Mouse (Mus musculus): Measurements from ENCODE around the gene Ubtd2.

Ubtd2 gene

DNA sequence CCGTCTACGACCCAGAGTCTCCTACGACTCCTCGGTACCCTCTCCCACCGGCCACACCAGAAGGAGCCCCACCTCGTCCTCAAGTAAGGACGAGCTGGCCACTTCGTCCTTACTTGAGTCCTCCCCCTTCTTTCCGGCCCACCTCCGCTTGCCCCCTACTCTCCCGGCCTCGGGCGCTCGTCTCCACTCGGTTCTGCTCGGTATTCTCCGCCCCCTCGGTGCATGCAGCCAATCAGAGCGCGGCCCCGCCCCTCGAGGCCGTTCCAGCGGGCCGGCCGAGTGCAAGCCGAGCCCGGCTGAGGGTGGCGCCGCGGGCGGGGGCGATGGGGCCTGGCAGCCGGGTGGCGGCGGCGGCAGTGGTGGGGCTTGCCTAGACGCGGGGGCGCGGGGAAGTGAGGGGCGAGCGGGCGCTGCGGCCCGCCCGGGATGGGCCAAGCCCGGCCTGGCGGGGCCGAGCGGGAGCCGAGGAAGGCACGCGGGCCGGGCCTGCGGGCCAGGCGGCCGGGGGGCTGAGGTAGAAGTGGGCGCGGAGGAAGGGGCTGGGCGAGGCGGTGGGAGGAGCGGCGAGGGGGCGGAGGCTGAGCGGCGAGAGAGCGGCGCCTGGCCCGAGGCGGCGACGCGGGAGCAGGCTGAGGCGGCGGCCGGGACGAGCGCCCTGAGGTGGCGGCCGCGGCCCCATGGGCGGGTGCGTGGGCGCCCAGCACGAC lies at the start of gene Ubtd2:
Ubtd2 (plus strand) TSS at position 571 of the 707 bp plus-strand sequence.
- CTCF ChIA-PET: interaction anchor here in 2 of 4 experiments (0.5 to 1.2 kb wide), 2 partner anchors 155 to 840 kb away, joined by 3 to 4 read pairs; partner anchors contain the start of gene Hbq1a (in 1 of the 2)
- POLR2A ChIA-PET: interaction anchor here in 2 of 4 experiments (1.1 to 2.5 kb wide), 4 partner anchors 23 to 110 kb away, joined by 3 to 12 read pairs (median 3); no protein-coding TSS in a partner anchor

DNA sequence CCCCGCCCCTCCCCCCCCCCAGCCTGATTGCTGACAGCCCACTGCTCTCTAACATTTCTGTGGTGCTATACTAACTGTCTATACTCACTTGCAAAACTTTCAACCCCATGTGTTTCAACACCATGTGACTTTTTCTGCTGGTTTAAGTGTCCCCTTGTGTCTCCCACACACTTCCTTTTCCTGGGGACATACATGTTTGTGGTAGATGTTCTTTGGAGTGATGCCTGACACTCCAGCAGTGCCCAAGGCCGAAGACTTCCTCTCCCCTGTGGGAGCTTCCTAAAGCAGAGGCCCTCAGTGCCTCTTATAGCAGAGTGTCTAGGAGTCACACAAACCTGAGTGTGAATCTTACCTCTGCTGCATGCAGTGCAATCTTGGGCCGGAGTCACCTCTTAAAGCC lies 47.3 kb upstream of the Ubtd2 start:
- CTCF ChIA-PET: no interaction called here
- POLR2A ChIA-PET: interaction anchor here in 1 of 4 experiments (1.8 kb wide), 1 partner anchor 10 kb away, joined by 6 read pairs; no protein-coding TSS in a partner anchor

DNA sequence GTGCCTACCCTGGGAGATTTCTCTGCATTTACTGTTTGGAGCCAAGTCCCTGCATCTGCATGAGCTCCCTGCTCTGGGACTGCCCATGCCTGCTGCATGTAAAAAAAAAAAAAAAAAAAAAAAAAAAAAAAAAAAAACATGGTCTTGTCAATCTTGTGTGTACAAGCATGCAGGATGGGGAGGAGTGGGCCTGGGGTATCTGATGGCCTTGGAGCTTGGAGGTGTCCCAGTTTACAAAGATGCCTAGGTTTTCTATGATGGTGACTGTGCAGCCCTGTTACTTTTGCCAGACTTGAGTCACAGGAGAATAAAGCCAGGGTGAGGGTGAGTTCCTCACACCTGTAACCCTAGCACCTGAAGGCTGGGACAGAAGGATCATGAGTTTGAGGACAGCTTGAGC lies 46.1 kb upstream of the Ubtd2 start:
- ChIA-PET POLR2A (interaction anchor here in 3 of 4 experiments (0.6 to 1.8 kb wide), 6 partner anchors 8 to 226 kb away, joined by 3 to 7 read pairs (median 6); no protein-coding TSS in a partner anchor), CTCF (interaction anchor here in 2 of 4 experiments (0.6 to 0.7 kb wide), 3 partner anchors 88 to 610 kb away, joined by 4 to 6 read pairs (median 4); no protein-coding TSS in a partner anchor)

DNA sequence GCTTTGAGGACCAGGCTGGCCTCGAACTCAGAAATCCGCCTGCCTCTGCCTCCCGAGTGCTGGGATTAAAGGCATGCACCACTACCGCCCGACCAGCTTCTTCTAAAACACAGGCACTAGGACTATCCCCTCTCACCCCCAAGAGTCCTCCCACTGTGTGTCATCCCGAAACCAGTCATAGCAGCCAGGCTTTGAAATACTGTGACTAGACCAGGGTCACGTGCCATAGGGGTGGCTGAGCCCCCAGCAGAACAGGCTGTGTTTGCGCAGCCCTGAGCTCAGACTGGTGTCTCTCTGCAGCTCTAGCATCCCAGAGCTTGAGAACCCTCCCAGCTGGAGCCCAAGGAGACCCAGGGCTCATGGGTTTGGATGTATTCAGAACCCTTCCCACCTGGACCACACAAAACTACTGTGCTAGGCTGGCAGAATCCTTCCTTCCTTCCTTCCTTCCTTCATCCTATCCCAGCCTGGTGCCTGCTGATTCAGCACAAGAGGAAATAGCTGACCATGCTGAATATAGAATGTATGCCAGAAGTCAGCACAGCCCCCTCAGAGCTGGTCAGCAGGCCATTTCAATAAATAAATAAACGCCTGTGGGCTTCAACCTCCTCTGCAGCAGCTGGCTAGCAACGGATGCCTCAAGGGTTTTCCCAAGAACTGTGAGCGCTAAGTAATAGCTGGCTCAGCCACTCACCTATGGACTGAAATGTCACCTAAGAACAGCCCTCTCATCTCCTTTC lies 45.2 kb upstream of the Ubtd2 start:
- ChIA-PET POLR2A (interaction anchor here in 2 of 4 experiments (0.6 to 1.2 kb wide), 5 partner anchors 11 to 222 kb away, joined by 3 to 6 read pairs (median 3); no protein-coding TSS in a partner anchor), CTCF (no interaction called here)

DNA sequence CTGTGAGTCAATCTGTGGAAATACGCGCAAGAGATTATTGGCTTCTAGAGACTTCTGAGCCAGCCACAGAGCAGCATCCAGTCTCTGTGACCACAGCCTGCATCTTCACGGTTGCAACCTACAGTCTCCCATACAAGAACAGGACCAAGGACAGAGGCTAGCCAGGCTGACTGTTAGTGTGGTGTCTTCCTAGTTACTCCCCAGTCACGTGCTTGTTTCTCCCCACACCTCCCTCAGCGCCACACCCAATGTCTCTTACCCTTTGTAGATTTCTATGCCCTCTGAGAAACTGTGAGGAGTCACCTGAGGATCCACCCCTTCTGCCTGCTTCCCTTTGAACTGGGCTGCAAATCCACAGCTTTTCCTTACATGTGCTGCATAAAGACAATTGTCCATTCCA lies 35.2 kb upstream of the Ubtd2 start:
- POLR2A ChIA-PET: interaction anchor here in 1 of 4 experiments (0.9 kb wide), 1 partner anchor 34 kb away, joined by 3 read pairs; no protein-coding TSS in a partner anchor
- CTCF ChIA-PET: no interaction called here

DNA sequence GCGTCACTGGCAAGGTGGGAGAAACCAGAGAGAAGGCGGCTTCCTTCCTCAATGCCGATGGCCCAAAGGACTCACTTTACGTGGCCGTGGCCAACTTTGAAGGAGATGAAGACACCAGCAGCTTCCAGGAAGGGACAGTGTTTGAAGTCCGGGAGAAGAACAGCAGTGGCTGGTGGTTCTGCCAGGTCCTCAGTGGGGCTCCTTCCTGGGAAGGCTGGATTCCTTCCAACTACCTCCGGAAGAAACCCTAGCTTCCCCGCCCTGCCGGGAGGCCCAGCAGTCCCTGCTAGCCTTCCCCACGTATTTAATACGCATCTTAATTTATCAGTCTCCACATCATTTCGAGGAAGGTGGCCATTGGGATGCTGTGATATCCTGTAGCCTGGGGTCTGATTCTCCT lies 31.9 kb upstream of the Ubtd2 start:
- ChIA-PET POLR2A (no interaction called here), CTCF (no interaction called here)

DNA sequence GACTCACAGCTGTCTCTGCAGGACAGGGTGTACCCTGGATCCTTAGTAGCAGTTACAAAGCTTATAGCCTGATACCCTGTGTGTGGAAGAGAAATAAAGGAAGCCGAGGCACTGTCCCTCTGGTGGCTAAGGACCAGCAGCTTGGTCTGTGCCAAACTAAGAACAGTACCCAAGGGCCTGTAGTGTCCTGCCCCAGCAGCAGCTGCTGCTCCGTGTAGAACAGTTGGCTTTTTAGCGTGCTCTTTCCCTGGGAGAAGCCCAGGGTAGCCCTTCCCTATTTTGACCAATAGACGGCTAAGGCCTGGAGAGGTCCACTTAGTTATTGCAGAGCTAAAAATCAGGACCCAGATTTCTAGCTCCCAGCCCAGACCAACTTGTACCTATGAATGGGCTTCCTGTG lies 30.6 kb upstream of the Ubtd2 start:
- ChIA-PET CTCF (no interaction called here), POLR2A (interaction anchor here in 1 of 4 experiments (1.0 to 1.2 kb wide), 2 partner anchors 26 to 41 kb away, joined by 3 to 4 read pairs; no protein-coding TSS in a partner anchor)

DNA sequence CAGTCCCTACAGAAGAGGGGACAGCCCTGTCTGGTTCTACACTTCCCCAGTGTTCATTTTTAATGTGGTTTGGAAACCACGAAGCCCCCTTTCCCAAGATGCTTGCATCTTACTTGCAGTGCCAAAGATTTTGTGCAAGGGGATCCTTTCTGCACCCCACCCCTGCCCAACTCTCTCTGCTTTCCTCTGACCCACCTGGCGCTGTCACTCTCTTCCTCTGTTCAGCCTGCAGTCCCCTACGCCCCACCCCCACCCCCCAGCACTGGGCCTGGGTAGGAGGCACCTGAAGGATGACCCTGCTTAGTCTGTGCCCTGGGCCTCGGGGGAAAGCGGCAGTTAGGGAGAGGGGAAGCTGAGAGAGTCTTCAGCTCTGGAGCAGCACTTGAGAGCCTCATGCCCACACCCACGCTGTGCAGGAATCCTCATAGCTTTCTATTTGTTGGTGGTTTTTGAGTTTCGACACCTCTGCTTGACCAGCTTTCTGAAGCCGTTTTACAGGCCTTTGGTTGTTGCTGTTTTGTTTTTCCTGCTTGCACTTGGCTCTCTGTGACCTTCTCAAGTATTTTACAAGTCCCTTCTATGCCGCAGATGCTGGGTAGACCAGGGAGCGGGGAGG lies 30.0 kb upstream of the Ubtd2 start:
- ChIA-PET CTCF (interaction anchor here in 1 of 4 experiments (0.6 kb wide), 1 partner anchor 238 kb away, joined by 3 read pairs; no protein-coding TSS in a partner anchor), POLR2A (interaction anchor here in 2 of 4 experiments (0.7 to 1.2 kb wide), 3 partner anchors 26 to 54 kb away, joined by 3 to 4 read pairs (median 3); no protein-coding TSS in a partner anchor)

DNA sequence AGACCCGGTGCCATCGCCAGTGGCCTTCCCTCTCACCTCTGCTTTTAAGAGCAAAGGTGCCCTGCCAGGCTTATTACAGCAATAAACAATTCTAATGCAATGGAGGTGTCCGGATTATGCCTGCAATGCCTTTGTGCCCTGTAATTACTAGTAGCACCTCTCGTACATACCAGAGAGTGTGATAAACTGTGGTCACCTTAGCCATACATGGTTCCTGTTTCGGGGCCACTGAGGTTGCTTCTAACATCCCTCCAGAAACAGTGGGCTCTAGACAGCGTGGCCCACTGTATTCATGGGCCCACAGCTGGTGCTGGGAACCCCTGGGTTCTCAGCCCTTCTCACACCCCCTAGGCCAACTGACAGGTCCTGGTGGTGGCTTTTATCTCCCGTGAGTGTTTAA lies 27.6 kb upstream of the Ubtd2 start:
- POLR2A ChIA-PET: no interaction called here
- CTCF ChIA-PET: no interaction called here

DNA sequence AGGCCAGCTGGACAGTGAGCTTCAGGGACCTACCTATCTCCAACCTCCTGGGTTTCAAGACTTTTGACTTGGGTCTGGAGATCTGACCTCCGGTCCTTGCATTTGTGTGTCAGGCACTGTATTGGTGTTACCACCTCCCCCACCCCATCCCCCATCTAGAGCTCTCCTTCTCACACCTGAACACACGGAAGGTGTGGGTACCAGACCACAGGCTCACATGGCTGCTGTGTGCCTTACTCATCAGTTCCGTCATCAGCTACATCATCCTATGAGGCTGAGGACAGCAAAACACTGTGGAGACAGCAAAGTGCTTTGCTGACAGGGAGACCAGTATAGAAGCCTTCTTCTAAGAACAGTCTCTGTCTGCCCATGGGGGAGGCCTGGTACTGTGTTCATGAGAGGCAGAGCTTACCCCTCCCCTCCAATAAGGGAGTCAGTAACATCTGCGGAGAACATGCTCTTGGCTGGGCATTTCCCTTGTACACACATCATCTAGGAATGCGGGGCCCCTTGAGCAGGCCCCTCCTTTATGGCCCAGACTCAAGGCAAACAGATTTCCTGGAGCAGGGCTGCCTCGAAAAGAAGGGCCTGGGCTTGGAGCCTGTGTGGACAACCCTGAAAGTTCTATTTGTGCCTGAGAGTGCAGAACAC lies 19.6 kb upstream of the Ubtd2 start:
- ChIA-PET CTCF (no interaction called here), POLR2A (interaction anchor here in 1 of 4 experiments (0.6 kb wide), 1 partner anchor 168 kb away, joined by 3 read pairs; no protein-coding TSS in a partner anchor)

DNA sequence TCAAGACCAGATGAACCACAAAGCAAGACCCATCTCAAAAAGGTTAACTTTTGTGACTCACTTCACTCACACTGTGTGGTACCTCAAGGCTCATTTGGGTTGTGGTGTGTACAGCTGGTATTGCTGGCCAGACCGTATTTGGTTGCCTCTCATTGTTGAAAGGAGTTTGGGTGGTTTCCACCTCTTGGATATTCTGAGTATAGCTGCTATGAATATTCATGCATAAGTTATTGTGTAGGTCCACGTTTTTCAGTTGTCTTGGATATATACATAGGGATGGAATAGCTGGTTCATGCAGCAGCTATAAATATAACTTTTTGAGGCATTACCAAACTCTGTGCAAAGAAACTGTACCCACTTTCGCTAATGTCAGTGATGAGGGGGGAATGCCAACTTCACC lies 12.6 kb upstream of the Ubtd2 start:
- ChIA-PET CTCF (no interaction called here), POLR2A (interaction anchor here in 1 of 4 experiments (0.6 to 0.8 kb wide), 2 partner anchors 25 to 119 kb away, joined by 3 to 6 read pairs; no protein-coding TSS in a partner anchor)

DNA sequence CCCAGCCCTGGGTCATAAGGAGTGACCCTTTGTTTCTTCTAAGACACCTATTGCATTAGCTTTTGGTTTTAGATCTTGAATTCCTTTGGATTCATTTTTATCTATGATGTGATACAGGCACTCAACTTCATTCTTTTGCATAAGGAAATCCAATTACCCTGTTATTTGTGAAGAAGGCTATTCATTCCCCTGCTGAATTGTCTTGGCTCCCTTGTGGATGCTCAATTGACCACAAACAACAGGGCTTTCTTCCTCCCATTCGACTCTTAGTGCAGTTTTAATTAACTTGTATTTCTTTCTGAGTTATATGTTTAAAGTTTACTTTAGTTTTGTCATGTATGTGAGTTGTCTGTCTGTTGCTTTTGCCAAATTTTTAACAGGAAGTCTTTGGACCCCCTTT lies 10.9 kb upstream of the Ubtd2 start:
- POLR2A ChIA-PET: no interaction called here
- CTCF ChIA-PET: no interaction called here

DNA sequence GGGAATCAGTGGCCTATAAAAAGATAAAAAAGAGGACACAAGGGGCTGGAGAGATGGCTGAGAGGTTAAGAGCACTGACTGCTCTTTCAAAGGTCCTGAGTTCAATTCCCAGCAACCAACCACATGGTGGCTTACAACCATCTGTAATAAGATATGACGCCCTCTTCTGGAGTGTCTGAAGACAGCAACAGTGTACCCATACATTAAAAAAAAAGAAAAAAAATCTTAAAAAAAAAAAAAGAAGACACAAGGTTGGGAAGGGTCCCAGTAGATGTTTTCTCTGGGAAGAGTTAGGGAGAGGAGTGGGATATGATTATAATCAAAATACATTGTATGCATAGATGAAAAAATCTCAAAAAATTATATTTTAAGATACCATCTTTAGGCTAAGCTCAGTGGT lies 10.0 kb upstream of the Ubtd2 start:
- CTCF ChIA-PET: interaction anchor here in 1 of 4 experiments (0.7 kb wide), 2 partner anchors 160 to 405 kb away, joined by 3 to 5 read pairs; no protein-coding TSS in a partner anchor
- POLR2A ChIA-PET: no interaction called here

DNA sequence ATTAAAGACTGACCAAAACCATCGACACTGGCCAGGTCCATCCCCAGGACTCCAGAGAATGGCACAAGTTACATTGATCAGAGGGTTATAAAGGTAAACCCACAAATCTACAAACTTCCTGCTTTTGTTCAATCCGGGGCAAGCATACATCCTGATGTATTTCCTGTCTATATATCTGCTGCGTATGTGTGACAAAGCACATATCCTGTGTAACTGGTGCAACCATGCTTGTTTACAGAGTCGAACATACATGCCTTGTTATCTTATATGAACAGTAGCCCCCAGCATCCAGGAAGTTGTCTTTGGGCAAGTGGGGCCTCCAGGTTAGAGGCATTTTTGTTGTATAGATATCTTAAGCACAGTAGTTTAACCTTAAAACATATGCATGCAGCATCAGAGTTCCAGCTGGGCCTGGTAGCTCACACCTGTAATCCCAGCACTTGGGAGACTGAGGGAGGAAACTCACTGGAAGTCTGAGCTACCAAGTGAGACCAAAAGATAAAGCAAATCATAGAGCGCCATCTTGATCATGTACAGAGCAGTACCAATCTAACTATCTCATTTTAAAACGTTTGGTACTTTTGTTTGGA lies 9.4 kb upstream of the Ubtd2 start:
- ChIA-PET CTCF (interaction anchor here in 2 of 4 experiments (0.6 to 0.7 kb wide), 4 partner anchors 8 to 406 kb away, joined by 3 to 5 read pairs (median 4); no protein-coding TSS in a partner anchor), POLR2A (no interaction called here)

DNA sequence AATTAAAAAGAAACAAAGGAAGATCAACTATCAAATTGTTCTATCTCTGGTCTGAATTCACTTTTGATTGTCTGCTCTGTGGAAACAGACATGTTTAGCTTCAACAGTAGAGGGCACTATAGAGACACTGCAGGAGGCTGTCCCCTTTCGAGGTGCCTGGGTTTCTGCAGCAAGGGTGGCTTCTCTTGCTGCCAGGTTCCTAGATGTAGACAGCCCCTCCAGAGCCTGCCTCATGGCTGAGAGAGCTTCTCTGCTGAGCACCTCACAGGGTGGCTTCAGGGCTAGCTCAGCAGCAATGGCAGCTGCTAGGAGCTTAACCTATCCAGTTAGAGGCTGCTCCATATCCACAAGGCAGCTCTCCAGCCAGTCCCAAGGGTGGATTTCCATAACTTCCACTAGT lies 5.0 kb upstream of the Ubtd2 start:
- ChIA-PET CTCF (interaction anchor here (0.5 to 2.0 kb wide), 25 partner anchors 9 to 500 kb away, joined by 3 to 12 read pairs (median 3); partner anchors contain the start of genes Hbq1a (in 1 of the 4) and Hbq1b (in 1 of the 4)), POLR2A (interaction anchor here in 1 of 4 experiments (0.8 to 1.2 kb wide), 3 partner anchors 10 to 26 kb away, joined by 3 to 5 read pairs (median 4); no protein-coding TSS in a partner anchor)

DNA sequence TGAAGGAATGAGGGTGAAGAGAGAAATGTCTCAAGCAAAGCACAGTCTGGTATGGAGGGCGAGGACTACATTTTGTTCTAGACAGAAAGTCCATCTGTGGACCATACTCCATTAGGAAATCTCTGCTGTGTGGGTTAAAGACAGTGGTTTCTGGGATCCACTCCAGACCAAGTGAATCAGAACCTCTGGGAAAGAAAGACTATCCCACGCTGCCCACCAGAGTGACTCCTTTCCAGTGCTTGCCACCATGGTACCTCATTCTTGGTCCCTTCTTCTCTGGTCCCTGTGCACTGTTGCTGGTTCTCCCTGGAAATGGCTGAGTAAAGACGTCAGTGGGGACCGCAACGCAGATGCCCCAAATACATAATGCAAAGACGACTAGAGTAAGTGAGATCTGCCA lies 3.9 kb upstream of the Ubtd2 start:
- CTCF ChIA-PET: interaction anchor here in 1 of 4 experiments (1.2 kb wide), 1 partner anchor 9 kb away, joined by 3 read pairs; no protein-coding TSS in a partner anchor
- POLR2A ChIA-PET: interaction anchor here in 1 of 4 experiments (1.2 kb wide), 1 partner anchor 27 kb away, joined by 4 read pairs; no protein-coding TSS in a partner anchor

DNA sequence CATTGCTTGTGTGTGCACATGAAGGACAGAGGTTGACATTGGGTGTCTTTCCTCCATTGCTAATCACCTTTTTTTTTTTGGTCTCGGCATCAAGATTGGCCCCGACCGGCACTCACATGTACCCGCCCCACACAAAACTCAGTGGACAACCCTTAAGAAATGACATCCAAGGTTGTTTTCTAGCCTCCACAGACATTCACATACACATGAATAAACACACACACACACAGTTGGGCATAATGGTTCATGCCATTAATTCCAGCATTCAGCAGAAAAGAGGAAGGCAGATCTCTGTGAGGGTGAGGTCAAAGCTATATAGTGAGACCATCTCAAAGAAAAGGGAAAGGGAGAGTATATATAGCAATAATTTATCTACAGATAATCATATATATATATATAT lies 2.4 kb upstream of the Ubtd2 start:
- POLR2A ChIA-PET: interaction anchor here in 2 of 4 experiments (0.9 to 2.5 kb wide), 3 partner anchors 10 to 25 kb away, joined by 3 to 12 read pairs (median 4); no protein-coding TSS in a partner anchor
- CTCF ChIA-PET: interaction anchor here in 1 of 4 experiments (0.7 kb wide), 1 partner anchor 926 kb away, joined by 4 read pairs; no protein-coding TSS in a partner anchor

Measured in embryonic stem cell, embryonic (primary cell).